Mouse (Mus musculus): Measurements from ENCODE around the gene Mgat5. TPM values are rescaled to one million over a fixed set of nuclear protein-coding genes. Genes with fewer than 3 reads are reported as not detected.

Mgat5 gene
- total and polyA plus RNA-seq, 2 experiments: 1.9 to 3.8 TPM

- H3K27ac ChIP-seq (replicated peaks; ENCODE audit: insufficient read depth, low read depth, low read length): no peak overlapping the region
- TF ChIP-seq CTCF (IDR thresholded peaks at IDR 0.05; ENCODE audit: low read depth, low read length): no peak
- WGBS: 82% methylated on average over 10 of the region's 10 CpGs
Measured at GRCm38 (mm10) chr1:127507042-127507650, 302.3 kb downstream of the Mgat5 start.

DNA sequence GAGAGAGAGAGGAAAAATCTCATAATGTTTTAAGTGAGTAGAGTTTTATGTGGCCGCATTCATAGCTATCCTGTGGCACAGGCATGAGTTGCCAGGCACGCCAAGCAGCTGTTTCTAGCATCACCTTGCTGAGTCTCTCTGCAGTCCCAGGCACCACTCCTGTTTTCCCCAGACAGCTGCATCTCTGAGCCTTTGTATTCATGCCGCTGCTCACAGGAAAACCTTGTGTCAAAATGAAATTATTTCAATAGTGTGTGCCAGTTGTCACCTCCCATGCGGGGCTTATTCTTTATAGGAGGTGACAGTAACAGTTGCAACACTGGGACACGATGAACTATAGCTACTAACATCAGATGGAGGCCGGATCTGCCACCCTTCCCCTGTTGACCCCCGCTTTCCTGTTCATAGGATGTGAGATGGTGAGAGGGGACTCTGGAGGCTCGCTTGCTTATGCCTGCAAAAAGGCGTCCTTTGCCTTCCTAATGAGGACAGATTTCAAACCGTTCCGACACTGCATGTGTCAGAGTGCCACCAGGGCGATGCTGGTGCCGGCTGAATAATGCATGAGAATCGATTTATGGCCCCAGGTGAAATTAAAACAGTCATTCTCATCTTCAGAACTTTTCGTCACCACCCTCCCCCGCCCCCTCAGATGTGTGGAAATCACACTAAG lies 303.4 kb downstream of the Mgat5 start:
- H3K4me3 ChIP-seq (ENCODE audit: insufficient read depth, low read depth, low read length): no peak overlapping the region
- 83% methylated on average over 16 of the region's 16 CpGs for WGBS
- no peak for TF ChIP-seq CTCF (IDR thresholded peaks at IDR 0.05; ENCODE audit: low read depth, low read length)
- TF ChIP-seq POLR2A (IDR thresholded peaks at IDR 0.05; ENCODE audit: extremely low read depth, insufficient read depth, low read length): no peak
- no peak overlapping the region for H3K9ac ChIP-seq (ENCODE audit: low read depth, low read length)
- H3K4me1 ChIP-seq (ENCODE audit: control insufficient read depth, insufficient read depth, low read length): no peaks in the 10 kb centered on the region
- H3K36me3 ChIP-seq (ENCODE audit: control insufficient read depth, insufficient read depth, low read length): no peaks in the 10 kb centered on the region
- no peak for DNase-seq (ENCODE audit: extremely low read depth, low read depth, low spot score)
- H3K79me2 ChIP-seq (ENCODE audit: control insufficient read depth, insufficient read depth, low read length): no peaks in the 10 kb centered on the region
- H3K27me3 ChIP-seq (ENCODE audit: control insufficient read depth, insufficient read depth, low read length): no peaks in the 10 kb centered on the region
- no peak overlapping the region for H3K27ac ChIP-seq (replicated peaks; ENCODE audit: insufficient read depth, low read depth, low read length)

More at GRCm38 (mm10) chr1:127507042-127507650, 302.3 kb downstream of the Mgat5 start:
- Histone ChIP-seq H3K4me1 (ENCODE audit: control insufficient read depth, insufficient read depth, low read length) (no peaks in the 10 kb centered on the region), H3K79me2 (ENCODE audit: control insufficient read depth, insufficient read depth, low read length) (no peaks in the 10 kb centered on the region), H3K9ac (ENCODE audit: low read depth, low read length) (no peak overlapping the region), H3K4me3 (ENCODE audit: insufficient read depth, low read depth, low read length) (no peak overlapping the region), H3K27me3 (ENCODE audit: control insufficient read depth, insufficient read depth, low read length) (no peaks in the 10 kb centered on the region), H3K36me3 (ENCODE audit: control insufficient read depth, insufficient read depth, low read length) (no peaks in the 10 kb centered on the region)
- DNase-seq (ENCODE audit: extremely low read depth, low read depth, low spot score): no peak

DNA sequence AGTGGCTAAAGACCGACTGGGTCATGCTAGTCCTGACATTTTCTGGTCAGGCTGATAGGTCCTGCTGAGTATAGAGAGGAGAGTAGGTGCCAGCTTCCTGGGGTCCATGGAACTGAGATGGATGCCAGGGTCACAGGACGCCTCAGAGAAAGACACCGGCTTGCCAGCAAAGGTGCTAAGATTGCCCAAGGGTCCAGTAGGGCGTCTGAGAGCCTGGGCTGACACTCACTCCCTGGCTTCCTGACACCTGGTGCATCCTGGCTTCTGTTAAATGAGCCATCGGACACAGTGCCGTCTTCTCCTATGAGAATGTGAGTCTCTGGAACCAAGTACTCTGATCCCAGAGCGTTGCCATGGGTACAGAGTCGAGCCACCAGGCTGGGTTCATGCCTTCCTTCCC lies 304.1 kb downstream of the Mgat5 start:
- no peak for TF ChIP-seq POLR2A (IDR thresholded peaks at IDR 0.05; ENCODE audit: extremely low read depth, insufficient read depth, low read length)
- TF ChIP-seq CTCF (IDR thresholded peaks at IDR 0.05; ENCODE audit: low read depth, low read length): no peak
- DNase-seq (ENCODE audit: extremely low read depth, low read depth, low spot score): no peak
- H3K36me3 ChIP-seq (ENCODE audit: control insufficient read depth, insufficient read depth, low read length): no peaks in the 10 kb centered on the region
- H3K4me3 ChIP-seq (ENCODE audit: insufficient read depth, low read depth, low read length): no peak overlapping the region
- H3K27ac ChIP-seq (replicated peaks; ENCODE audit: insufficient read depth, low read depth, low read length): no peak overlapping the region
- no peaks in the 10 kb centered on the region for H3K27me3 ChIP-seq (ENCODE audit: control insufficient read depth, insufficient read depth, low read length)
- H3K4me1 ChIP-seq (ENCODE audit: control insufficient read depth, insufficient read depth, low read length): no peaks in the 10 kb centered on the region
- no peak overlapping the region for H3K9ac ChIP-seq (ENCODE audit: low read depth, low read length)
- 86% methylated on average over 8 of the region's 8 CpGs for WGBS
- H3K79me2 ChIP-seq (ENCODE audit: control insufficient read depth, insufficient read depth, low read length): no peaks in the 10 kb centered on the region

DNA sequence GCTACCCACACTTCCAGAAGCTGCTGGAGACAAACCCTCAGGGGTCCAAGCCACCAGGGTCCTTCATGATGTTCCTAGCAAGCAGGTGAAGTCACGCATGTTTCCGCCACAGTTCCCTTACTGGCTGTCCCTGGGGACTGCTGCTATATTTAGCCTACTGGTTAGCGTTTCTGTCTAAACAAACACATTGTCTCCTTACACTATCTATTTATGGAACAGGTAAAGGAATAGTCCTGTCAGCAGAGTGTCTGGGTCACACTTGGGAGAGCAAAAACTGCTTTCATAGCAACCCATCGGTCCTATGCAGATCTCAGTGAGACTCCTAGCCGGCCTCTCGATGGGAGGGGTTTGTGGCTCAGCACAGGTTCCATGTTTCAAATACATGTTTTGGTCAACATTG lies 306.5 kb downstream of the Mgat5 start:
- no peak for DNase-seq (ENCODE audit: extremely low read depth, low read depth, low spot score)
- no peak for TF ChIP-seq CTCF (IDR thresholded peaks at IDR 0.05; ENCODE audit: low read depth, low read length)
- TF ChIP-seq POLR2A (IDR thresholded peaks at IDR 0.05; ENCODE audit: extremely low read depth, insufficient read depth, low read length): no peak
- Histone ChIP-seq H3K4me3 (ENCODE audit: insufficient read depth, low read depth, low read length) (no peak overlapping the region), H3K36me3 (ENCODE audit: control insufficient read depth, insufficient read depth, low read length) (no peaks in the 10 kb centered on the region), H3K9ac (ENCODE audit: low read depth, low read length) (no peak overlapping the region), H3K27me3 (ENCODE audit: control insufficient read depth, insufficient read depth, low read length) (no peaks in the 10 kb centered on the region), H3K27ac (replicated peaks; ENCODE audit: insufficient read depth, low read depth, low read length) (no peak overlapping the region), H3K79me2 (ENCODE audit: control insufficient read depth, insufficient read depth, low read length) (no peaks in the 10 kb centered on the region), H3K4me1 (ENCODE audit: control insufficient read depth, insufficient read depth, low read length) (no peaks in the 10 kb centered on the region)
- WGBS: 88% methylated on average over 6 of the region's 6 CpGs

- Histone ChIP-seq H3K27ac (replicated peaks; ENCODE audit: insufficient read depth, low read depth, low read length) (no peak overlapping the region), H3K9ac (ENCODE audit: low read depth, low read length) (no peak overlapping the region), H3K36me3 (ENCODE audit: control insufficient read depth, insufficient read depth, low read length) (no peaks in the 10 kb centered on the region), H3K4me1 (ENCODE audit: control insufficient read depth, insufficient read depth, low read length) (no peaks in the 10 kb centered on the region), H3K27me3 (ENCODE audit: control insufficient read depth, insufficient read depth, low read length) (no peaks in the 10 kb centered on the region), H3K4me3 (ENCODE audit: insufficient read depth, low read depth, low read length) (no peak overlapping the region), H3K79me2 (ENCODE audit: control insufficient read depth, insufficient read depth, low read length) (no peaks in the 10 kb centered on the region)
- TF ChIP-seq POLR2A (IDR thresholded peaks at IDR 0.05; ENCODE audit: extremely low read depth, insufficient read depth, low read length) (no peak), CTCF (IDR thresholded peaks at IDR 0.05; ENCODE audit: low read depth, low read length) (no peak)
- 78% methylated on average over 6 of the region's 6 CpGs for WGBS
- DNase-seq (ENCODE audit: extremely low read depth, low read depth, low spot score): no peak
Measured at GRCm38 (mm10) chr1:127512709-127513108, 307.9 kb downstream of the Mgat5 start.

GRCm38 (mm10) chr1:127513140-127513539 lies 308.3 kb downstream of the Mgat5 start:
- H3K27ac ChIP-seq (replicated peaks; ENCODE audit: insufficient read depth, low read depth, low read length): no peak overlapping the region

More at GRCm38 (mm10) chr1:127513140-127513539, 308.3 kb downstream of the Mgat5 start:
- Histone ChIP-seq H3K9ac (ENCODE audit: low read depth, low read length) (no peak overlapping the region), H3K36me3 (ENCODE audit: control insufficient read depth, insufficient read depth, low read length) (no peaks in the 10 kb centered on the region), H3K4me3 (ENCODE audit: insufficient read depth, low read depth, low read length) (no peak overlapping the region), H3K79me2 (ENCODE audit: control insufficient read depth, insufficient read depth, low read length) (no peaks in the 10 kb centered on the region), H3K4me1 (ENCODE audit: control insufficient read depth, insufficient read depth, low read length) (no peaks in the 10 kb centered on the region), H3K27me3 (ENCODE audit: control insufficient read depth, insufficient read depth, low read length) (no peaks in the 10 kb centered on the region)
- no peak for DNase-seq (ENCODE audit: extremely low read depth, low read depth, low spot score)
- WGBS: 86% methylated on average over 8 of the region's 8 CpGs
- TF ChIP-seq POLR2A (IDR thresholded peaks at IDR 0.05; ENCODE audit: extremely low read depth, insufficient read depth, low read length) (no peak), CTCF (IDR thresholded peaks at IDR 0.05; ENCODE audit: low read depth, low read length) (no peak)

Data from liver, adult 2 months (tissue).